Mouse (Mus musculus) cortical plate, adult 2 months (tissue): ENCODE data around the gene Sdc3. TPM values are rescaled to one million over a fixed set of nuclear protein-coding genes. Genes with fewer than 3 reads are reported as not detected.

Experiments
- H3K27ac ChIP-seq: fragments of 200-500 bp; 2 replicates; pipeline ENCODE4 v1.5.1; 2012; ENCODE audit warnings: low read length, control low read depth, inconsistent platforms; ENCODE audit not compliant: insufficient read depth
- H3K4me1 ChIP-seq: fragments of 200-500 bp; 2 replicates; pipeline ENCODE4 v1.6.1; 2011; ENCODE audit warnings: low read length; ENCODE audit not compliant: control insufficient read depth, insufficient read depth
- H3K4me3 ChIP-seq: fragments of 200-500 bp; 2 replicates; pipeline ENCODE4 v1.5.1; 2011; ENCODE audit warnings: mild to moderate bottlenecking, low read length, control low read depth; ENCODE audit not compliant: insufficient read depth
- CTCF ChIP-seq: fragments of 200-500 bp; IDR thresholded peaks from 2 replicates; pipeline ENCODE4 v1.5.1; 2011; ENCODE audit warnings: mild to moderate bottlenecking, control low read depth, low read length; ENCODE audit not compliant: insufficient read depth; ENCODE audit errors: extremely low read depth
- POLR2A ChIP-seq: fragments of 200-500 bp; IDR thresholded peaks from 2 replicates; pipeline ENCODE4 v1.6.1; 2011; ENCODE audit warnings: mild to moderate bottlenecking, low read length, control low read depth; ENCODE audit not compliant: insufficient read depth; ENCODE audit errors: extremely low read depth
- polyA plus RNA-seq: library from polyadenylated mRNA; depleted of rRNA; stranded (reverse); fragments of >200 nt; gene quantifications from 2 replicates; pipeline ENCODE4 v1.2.3, GENCODE M21; 2012

Gene Sdc3
- polyA plus RNA-seq, 1 experiment, result 81.5 TPM

- H3K4me1 ChIP-seq, result peaks cover 12% of the 10 kb centered on the region
Measured at GRCm38 (mm10) chr4:130800147-130800546, 7.8 kb downstream of the Sdc3 start.

GRCm38 (mm10) chr4:130801198-130801597, 8.9 kb downstream of the Sdc3 start:
- H3K27ac ChIP-seq, result no peak overlapping the region
- no peak for TF ChIP-seq CTCF
- no peak for TF ChIP-seq POLR2A
- no peak overlapping the region for H3K4me3 ChIP-seq
- H3K4me1 ChIP-seq, result peaks cover 13% of the 10 kb centered on the region

More at GRCm38 (mm10) chr4:130800147-130800546, 7.8 kb downstream of the Sdc3 start:
- no peak overlapping the region for H3K27ac ChIP-seq
- TF ChIP-seq POLR2A (no peak), CTCF (no peak)
- no peak overlapping the region for H3K4me3 ChIP-seq

DNA sequence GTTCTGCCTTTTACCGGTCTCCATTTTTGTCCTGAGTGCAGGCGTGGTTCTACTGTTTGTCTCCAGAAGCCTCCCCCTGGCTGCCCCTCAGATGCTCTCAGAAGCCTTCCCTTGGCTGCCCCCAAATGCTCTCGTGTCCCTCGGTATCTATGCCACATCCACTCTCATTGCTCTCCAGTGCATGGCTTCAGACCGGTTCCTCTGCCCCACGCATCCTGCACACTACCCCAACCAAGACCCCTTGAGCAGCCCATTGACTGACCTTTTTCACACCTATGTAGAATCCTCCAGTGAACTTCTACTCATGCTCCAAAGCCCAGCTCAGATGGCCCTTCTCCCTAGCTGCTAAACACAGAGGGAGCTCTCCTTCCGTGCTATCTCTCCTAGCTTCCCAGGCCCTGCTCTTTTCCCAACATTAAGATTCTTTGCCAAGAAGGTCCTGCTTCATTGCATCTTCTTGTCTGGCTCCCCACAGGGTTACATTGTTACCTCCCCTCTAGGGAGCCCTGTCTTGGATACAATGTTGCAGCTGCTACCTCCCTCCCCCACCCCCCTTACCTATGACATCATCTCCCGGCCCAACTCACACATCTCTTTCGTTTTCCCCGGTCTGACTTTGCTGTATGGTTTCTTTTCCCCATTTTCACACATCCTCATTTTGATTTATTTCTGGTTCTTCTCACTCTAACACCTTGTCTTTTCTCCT, 9.4 kb downstream of the Sdc3 start:
- Histone ChIP-seq H3K4me1 (peaks cover 13% of the 10 kb centered on the region), H3K4me3 (no peak overlapping the region), H3K27ac (no peak overlapping the region)
- no peak for TF ChIP-seq CTCF
- no peak for TF ChIP-seq POLR2A

GRCm38 (mm10) chr4:130803591-130803990, 11.3 kb downstream of the Sdc3 start:
- H3K27ac ChIP-seq, result no peak overlapping the region
- no peak overlapping the region for H3K4me3 ChIP-seq
- TF ChIP-seq CTCF (no peak), POLR2A (no peak)
- peaks cover 13% of the 10 kb centered on the region for H3K4me1 ChIP-seq

- peaks cover 13% of the 10 kb centered on the region for H3K4me1 ChIP-seq
Measured at GRCm38 (mm10) chr4:130804292-130804691, 12.0 kb downstream of the Sdc3 start.

DNA sequence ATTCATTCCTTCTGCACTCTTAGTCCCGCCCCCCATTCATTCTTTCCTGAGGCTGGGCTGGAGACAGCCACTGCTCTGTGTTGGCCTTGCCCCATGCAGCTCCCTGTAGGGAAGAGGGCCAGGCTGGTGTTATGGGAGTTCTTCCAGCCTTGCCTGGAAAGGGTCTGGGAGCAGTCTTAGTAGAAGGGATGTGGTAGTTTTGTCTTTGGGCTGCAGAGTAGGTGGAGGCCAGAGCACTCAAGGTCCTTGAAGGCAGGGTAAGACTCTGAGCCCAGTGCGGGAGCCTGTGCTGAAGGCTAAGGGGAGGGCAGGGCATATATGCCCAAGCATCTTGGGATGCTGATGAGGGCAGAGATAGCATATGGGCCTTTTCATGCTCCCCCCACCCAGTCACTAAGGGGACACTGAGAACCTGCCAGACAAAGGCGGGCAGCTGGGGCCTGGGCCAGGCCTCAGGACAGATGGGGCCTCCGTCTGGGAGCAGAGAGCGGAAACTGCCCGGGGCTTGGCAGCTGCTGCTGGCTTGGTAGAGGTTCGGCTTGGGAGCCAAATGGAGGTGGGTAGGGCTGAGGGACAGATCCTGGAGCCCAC, 12.5 kb downstream of the Sdc3 start:
- Histone ChIP-seq H3K4me3 (no peak overlapping the region), H3K27ac (peak overlapping the region; percentile 67), H3K4me1 (peaks cover 10% of the 10 kb centered on the region)
- no peak for TF ChIP-seq CTCF
- TF ChIP-seq POLR2A, result no peak

More at GRCm38 (mm10) chr4:130804292-130804691, 12.0 kb downstream of the Sdc3 start:
- TF ChIP-seq CTCF (no peak), POLR2A (no peak)
- H3K27ac ChIP-seq, result no peak overlapping the region
- H3K4me3 ChIP-seq, result no peak overlapping the region

- Histone ChIP-seq H3K4me3 (no peak overlapping the region), H3K4me1 (peaks cover 10% of the 10 kb centered on the region), H3K27ac (peak overlapping the region; percentile 62)
- TF ChIP-seq CTCF (no peak), POLR2A (no peak)
Measured at GRCm38 (mm10) chr4:130805746-130806145, 13.4 kb downstream of the Sdc3 start.

DNA sequence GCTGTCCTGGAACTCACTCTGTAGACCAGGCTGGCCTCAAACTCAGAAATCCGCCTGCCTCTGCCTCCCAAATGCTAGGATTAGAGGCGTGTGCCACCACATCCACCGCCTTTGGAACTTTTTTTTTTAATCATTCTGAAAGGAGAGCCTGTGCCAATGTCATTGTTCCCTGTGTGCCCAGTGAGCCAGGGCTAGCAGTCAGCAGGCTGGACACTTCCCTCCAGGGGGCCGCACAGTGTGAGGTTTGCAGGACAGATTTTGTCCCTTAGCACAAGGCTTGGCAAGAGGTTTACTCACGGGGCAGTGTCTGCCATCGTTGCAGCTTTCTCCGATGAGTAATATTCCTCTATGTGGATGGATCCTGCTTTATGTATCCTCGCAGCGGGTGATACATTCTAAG, 14.4 kb downstream of the Sdc3 start:
- TF ChIP-seq POLR2A (no peak), CTCF (no peak)
- H3K4me1 ChIP-seq, result peaks cover 13% of the 10 kb centered on the region
- H3K4me3 ChIP-seq, result no peak overlapping the region
- no peak overlapping the region for H3K27ac ChIP-seq

GRCm38 (mm10) chr4:130809784-130810183, 17.4 kb downstream of the Sdc3 start:
- Histone ChIP-seq H3K27ac (no peak overlapping the region), H3K4me1 (peaks cover 21% of the 10 kb centered on the region), H3K4me3 (no peak overlapping the region)
- TF ChIP-seq CTCF (no peak), POLR2A (no peak)

- no peak overlapping the region for H3K4me3 ChIP-seq
- TF ChIP-seq CTCF (no peak), POLR2A (no peak)
- H3K4me1 ChIP-seq, result peaks cover 19% of the 10 kb centered on the region
- H3K27ac ChIP-seq, result no peak overlapping the region
Measured at GRCm38 (mm10) chr4:130810845-130811244, 18.5 kb downstream of the Sdc3 start.
